Mouse (Mus musculus) kidney, adult 2 months (tissue): ENCODE results near the gene Pacrg. TPM values are rescaled to one million over a fixed set of nuclear protein-coding genes. Genes with fewer than 3 reads are reported as not detected.

Experiments
- DNase-seq: peaks from one replicate; pipeline ENCODE4 v3.0.0; 2021
- H3K27ac ChIP-seq: fragments of 200-500 bp; 2 replicates; pipeline ENCODE4 v1.5.1; 2012; ENCODE audit warnings: low read depth, low read length, control low read depth, inconsistent platforms; ENCODE audit not compliant: insufficient read depth
- H3K27me3 ChIP-seq: fragments of 200-500 bp; replicated peaks from 2 replicates; pipeline ENCODE4 v1.6.1; 2012; ENCODE audit warnings: mild to moderate bottlenecking, moderate library complexity, low read length, inconsistent platforms; ENCODE audit not compliant: control insufficient read depth, insufficient read depth
- H3K36me3 ChIP-seq: fragments of 200-500 bp; 2 replicates; pipeline ENCODE4 v1.6.1; 2012; ENCODE audit warnings: mild to moderate bottlenecking, moderate library complexity, low read length, inconsistent platforms; ENCODE audit not compliant: control insufficient read depth, insufficient read depth
- H3K4me1 ChIP-seq: fragments of 200-500 bp; 2 replicates; pipeline ENCODE4 v1.6.1; 2011; ENCODE audit warnings: low read length; ENCODE audit not compliant: control insufficient read depth, insufficient read depth
- H3K4me3 ChIP-seq: fragments of 200-500 bp; 2 replicates; pipeline ENCODE4 v1.5.1; 2011; ENCODE audit warnings: mild to moderate bottlenecking, low read depth, low read length, control low read depth; ENCODE audit not compliant: insufficient read depth
- CTCF ChIP-seq: fragments of 200-500 bp; conservative IDR thresholded peaks from 2 replicates; pipeline ENCODE4 v1.5.1; 2011; ENCODE audit warnings: low read depth, mild to moderate bottlenecking, control low read depth, low read length, moderate library complexity, mixed read lengths; ENCODE audit not compliant: insufficient read depth, insufficient read length
- POLR2A ChIP-seq: fragments of 200-500 bp; IDR thresholded peaks from one replicate; pipeline ENCODE4 v1.6.1; 2011; ENCODE audit warnings: low read depth, low read length, control low read depth
- WGBS: fragments of 180-500 bp; shearing (Covaris S2); methylation state at CpG from one replicate; pipeline ENCODE4 v1.1.7; 2018; 5-methylcytosine and 5-hydroxymethylcytosine counted together
- polyA plus RNA-seq: library from polyadenylated mRNA; depleted of rRNA; stranded (reverse); fragments of >200 nt; gene quantifications from 2 replicates; pipeline ENCODE4 v1.2.3, GENCODE M21; 2012

The Pacrg gene
- polyA plus RNA-seq, 1 experiment, result 2.7 TPM

- H3K27me3 ChIP-seq, result no peaks in the 10 kb centered on the region
- TF ChIP-seq CTCF, result no peak
- no peak for TF ChIP-seq POLR2A
- WGBS, result 38% methylated on average over 1 of the region's 1 CpGs
- no peak overlapping the region for H3K27ac ChIP-seq
- no peak overlapping the region for H3K4me3 ChIP-seq
- H3K4me1 ChIP-seq, result no peaks in the 10 kb centered on the region
- no peak for DNase-seq
- H3K36me3 ChIP-seq, result no peaks in the 10 kb centered on the region
Measured at GRCm38 (mm10) chr17:10434867-10435266, 405.2 kb downstream of the Pacrg start.

DNA sequence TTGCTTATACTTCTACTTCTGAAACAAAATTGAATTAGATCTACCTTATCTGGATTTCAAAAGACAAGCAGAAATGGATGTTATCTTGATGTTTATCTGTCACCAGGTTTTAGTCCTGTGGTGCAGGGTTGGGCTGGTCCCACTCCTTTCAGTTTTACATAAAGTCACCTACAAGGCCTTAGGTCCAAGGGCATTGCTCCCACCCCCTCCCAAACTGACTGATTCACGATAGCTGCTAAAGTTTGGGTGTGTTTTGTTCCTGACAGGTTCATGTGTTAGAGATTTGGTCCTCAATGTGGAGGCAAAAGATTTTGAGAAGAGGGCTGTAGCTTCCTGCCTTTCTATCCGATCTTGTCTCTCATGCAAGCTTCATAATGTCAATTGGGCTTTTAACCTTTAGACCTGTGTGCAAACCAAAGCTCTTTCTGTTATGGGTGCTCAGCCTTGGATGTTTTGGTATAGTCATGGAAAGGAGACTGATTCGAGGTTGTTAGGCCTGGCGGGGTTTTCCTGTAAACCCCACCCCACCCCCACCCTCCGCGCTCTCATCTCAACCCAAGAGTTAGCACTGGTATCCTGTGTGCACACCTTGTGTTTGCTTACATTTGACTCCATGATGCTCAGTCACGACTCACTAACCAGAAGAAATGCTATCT, 407.5 kb downstream of the Pacrg start:
- Histone ChIP-seq H3K4me3 (no peak overlapping the region), H3K27ac (no peak overlapping the region), H3K4me1 (no peaks in the 10 kb centered on the region), H3K27me3 (no peaks in the 10 kb centered on the region), H3K36me3 (no peaks in the 10 kb centered on the region)
- WGBS, result 76% methylated on average over 7 of the region's 7 CpGs
- DNase-seq, result no peak
- TF ChIP-seq POLR2A (no peak), CTCF (no peak)

GRCm38 (mm10) chr17:10431849-10432524, 408.1 kb downstream of the Pacrg start:
- no peak for DNase-seq
- Histone ChIP-seq H3K4me3 (no peak overlapping the region), H3K4me1 (no peaks in the 10 kb centered on the region), H3K27me3 (no peaks in the 10 kb centered on the region), H3K27ac (no peak overlapping the region), H3K36me3 (no peaks in the 10 kb centered on the region)
- TF ChIP-seq CTCF, result no peak
- no peak for TF ChIP-seq POLR2A
- WGBS, result 76% methylated on average over 6 of the region's 6 CpGs

DNA sequence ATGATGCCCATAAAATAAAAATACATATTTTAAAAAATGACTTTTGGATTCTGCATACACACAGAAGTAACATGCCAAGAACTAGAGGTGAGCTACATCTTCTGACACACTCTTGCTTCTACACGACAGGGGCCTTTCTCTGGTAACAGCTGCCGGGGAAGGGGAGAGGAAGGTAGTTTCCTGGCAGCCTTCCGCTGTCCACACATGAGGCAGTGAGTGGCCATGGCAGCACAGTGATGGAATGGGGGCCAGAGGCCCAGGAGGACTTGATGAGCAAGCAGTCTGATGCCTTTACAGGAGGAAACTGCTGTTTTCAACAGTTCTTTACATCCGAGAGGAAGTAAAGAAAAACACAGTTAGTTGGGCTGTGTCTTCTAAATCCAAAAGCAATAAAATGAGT, 409.3 kb downstream of the Pacrg start:
- DNase-seq, result no peak
- H3K36me3 ChIP-seq, result no peaks in the 10 kb centered on the region
- WGBS, result 75% methylated on average over 4 of the region's 4 CpGs
- H3K4me3 ChIP-seq, result no peak overlapping the region
- no peaks in the 10 kb centered on the region for H3K4me1 ChIP-seq
- no peaks in the 10 kb centered on the region for H3K27me3 ChIP-seq
- no peak overlapping the region for H3K27ac ChIP-seq
- TF ChIP-seq CTCF (no peak), POLR2A (no peak)

- DNase-seq, result no peak
- no peak overlapping the region for H3K27ac ChIP-seq
- no peaks in the 10 kb centered on the region for H3K36me3 ChIP-seq
- no peaks in the 10 kb centered on the region for H3K4me1 ChIP-seq
- no peak overlapping the region for H3K4me3 ChIP-seq
- H3K27me3 ChIP-seq, result no peaks in the 10 kb centered on the region
- TF ChIP-seq POLR2A, result no peak
- TF ChIP-seq CTCF, result no peak
- 90% methylated on average over 11 of the region's 11 CpGs for WGBS
Measured at GRCm38 (mm10) chr17:10429406-10429805, 410.7 kb downstream of the Pacrg start.

DNA sequence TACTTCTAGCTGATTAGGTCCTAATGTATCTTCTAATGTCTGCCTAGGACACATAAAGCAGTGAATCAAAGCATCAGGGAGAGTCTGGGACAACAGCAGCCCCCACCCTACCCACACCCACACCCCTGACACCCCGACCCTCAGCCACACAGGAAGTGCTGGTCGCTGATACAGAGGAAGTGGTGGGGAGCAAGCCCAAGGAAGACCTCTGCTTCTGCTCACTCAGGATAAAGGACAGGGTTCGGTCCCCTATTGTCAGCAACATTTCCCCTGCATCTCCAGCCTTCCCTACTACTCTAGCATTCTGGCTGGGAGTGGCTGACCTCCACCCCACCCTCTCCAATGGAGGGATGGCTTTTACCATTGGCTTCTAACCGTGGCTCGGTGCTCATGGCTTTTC, 414.8 kb downstream of the Pacrg start:
- Histone ChIP-seq H3K27ac (no peak overlapping the region), H3K4me1 (no peaks in the 10 kb centered on the region), H3K4me3 (no peak overlapping the region), H3K27me3 (no peaks in the 10 kb centered on the region), H3K36me3 (no peaks in the 10 kb centered on the region)
- WGBS, result 76% methylated on average over 5 of the region's 5 CpGs
- TF ChIP-seq CTCF, result no peak
- no peak for TF ChIP-seq POLR2A
- DNase-seq, result no peak

GRCm38 (mm10) chr17:10417558-10418253, 422.4 kb downstream of the Pacrg start:
- Histone ChIP-seq H3K36me3 (no peaks in the 10 kb centered on the region), H3K4me3 (no peak overlapping the region), H3K27ac (no peak overlapping the region), H3K4me1 (no peaks in the 10 kb centered on the region), H3K27me3 (no peaks in the 10 kb centered on the region)
- TF ChIP-seq POLR2A, result no peak
- no peak for TF ChIP-seq CTCF
- 84% methylated on average over 7 of the region's 7 CpGs for WGBS
- DNase-seq, result no peak
